Mouse (Mus musculus) embryonic fibroblast, embryonic 13.5 days (primary cell): ENCODE results near the gene Chsy1.

Source experiments
- CTCF ChIP-seq: IDR thresholded peaks from 2 replicates; pipeline ENCODE4 v1.5.1; 2011; ENCODE audit warnings: mild to moderate bottlenecking, control low read depth, low read length, moderate library complexity, borderline replicate concordance; ENCODE audit not compliant: insufficient read depth
- POLR2A ChIP-seq: IDR thresholded peaks from 2 replicates; pipeline ENCODE4 v1.6.1; 2011; ENCODE audit warnings: low read depth, mild to moderate bottlenecking, control low read depth, low read length, moderate library complexity

DNA sequence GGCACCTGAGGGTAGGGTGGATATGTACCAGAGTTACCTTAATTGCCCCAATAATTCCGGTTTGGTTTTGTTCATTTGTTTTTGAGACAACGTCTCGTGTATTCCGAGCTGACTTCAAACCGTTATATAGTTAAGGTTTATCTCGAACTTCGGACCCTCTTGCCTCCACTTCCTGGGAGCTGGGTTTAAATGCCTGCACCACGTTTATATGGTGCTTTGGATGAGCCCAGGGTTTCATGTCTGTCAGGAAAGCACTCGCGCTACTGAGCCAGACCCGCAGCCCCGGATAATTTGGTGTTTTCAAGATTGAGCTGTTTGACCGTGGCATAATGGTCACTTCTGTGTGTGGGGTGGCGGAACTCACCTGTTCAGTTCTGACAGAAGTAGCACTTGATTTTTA lies 48.3 kb upstream of the Chsy1 start:
- TF ChIP-seq POLR2A (no peak), CTCF (no peak)
